Mouse (Mus musculus) neutrophil, adult 83 days (primary cell): Measurements from ENCODE around the gene Olfr1351. TPM values are rescaled to one million over a fixed set of nuclear protein-coding genes. Genes with fewer than 3 reads are reported as not detected.

Experiments
- total RNA-seq, 2 experiments: library from RNA; stranded (reverse); gene quantifications; one replicate each; pipeline ENCODE4 v1.2.4; 2023

Olfr1351 gene
- not detected for total RNA-seq

DNA sequence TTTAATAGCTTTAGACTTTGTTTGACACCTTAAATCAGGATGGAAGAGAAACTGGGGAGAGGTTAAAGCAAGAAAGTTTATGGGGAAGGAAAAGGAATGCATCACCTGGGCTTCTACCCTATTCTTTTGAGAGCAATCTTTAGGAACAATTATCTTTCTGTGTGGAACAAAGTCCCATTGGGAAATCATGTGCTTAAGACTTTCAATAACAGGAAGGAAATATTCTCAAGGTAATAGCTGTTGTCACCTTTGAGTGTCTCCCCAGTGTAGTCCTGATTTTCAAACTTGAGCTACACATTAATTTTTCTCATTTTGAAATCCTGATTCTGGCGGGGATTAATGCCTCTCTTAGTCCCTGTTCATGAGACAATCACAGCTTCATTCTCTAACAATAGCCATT, at the start of gene Olfr1351:
Gene Olfr1351 (plus strand): TSS at position 301 of the 400 bp plus-strand sequence.

DNA sequence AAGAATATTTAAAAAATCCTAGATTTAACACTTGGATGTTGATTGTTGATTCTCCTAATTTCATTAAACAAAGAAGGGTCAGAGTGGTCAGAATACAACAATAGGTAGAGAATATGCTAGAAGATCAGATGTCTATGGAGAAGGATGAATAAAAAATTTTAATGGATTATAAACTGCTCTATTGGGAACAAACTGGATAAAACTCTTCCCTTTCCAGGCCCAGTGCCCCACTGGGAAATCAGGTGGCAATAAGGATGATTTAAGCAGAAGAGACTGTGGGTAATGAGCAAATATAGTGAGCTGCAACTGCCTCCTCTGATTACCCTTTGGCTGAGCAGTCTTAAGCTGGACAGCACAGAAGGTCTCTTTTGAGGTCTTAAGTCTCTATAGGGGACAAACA, 49.3 kb upstream of the Olfr1351 start, which contains the start of gene Olfr1353:
Gene Olfr1353 (plus strand): TSS at position 301 of the 400 bp plus-strand sequence.

DNA sequence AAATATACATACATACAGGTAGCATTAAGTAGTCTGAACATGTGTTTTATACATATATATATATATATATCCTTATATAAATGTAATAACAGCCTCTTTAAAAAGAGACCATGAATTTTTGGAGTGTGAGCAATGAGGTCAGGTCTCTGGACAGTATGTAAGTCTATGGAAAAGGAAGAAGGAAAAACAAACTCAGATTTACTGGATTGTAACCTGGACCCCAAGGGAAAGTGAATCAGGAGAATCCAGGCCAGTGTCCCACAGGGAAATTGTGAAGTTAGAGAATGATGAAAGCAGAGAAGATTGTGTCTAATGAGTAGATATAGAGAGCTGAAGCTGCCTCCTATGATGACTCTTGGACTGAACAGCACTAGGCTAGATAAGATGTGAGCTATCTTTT, 31.5 kb upstream of the Olfr1351 start, which contains the start of gene Olfr1352:
Gene Olfr1352 (plus strand): TSS at position 301 of the 400 bp plus-strand sequence.

DNA sequence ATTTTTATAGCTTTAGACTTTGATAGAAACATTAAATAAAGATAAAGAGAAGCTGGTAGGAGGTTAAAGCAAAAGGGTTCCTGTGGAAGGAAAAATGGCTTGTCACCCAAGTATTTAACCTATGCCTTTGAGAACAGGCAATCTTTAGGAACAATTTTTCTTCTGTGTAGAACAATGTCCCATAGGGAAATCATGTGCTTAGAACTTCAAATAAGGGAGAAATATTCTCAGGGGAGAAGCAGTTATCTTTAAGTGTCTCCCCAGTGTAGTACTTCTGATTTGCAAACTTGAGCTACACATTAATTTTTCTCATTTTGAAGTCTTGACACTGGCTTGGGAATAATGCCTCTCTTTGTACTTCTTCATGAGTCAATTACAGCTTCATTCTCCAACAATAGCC, 16.2 kb downstream of the Olfr1351 start, which contains the start of gene Olfr57:
Gene Olfr57 (plus strand): TSS at position 301 of the 400 bp plus-strand sequence.

Other genes starting within 250 kb of the Olfr1351 start
- gene Slc1a6, start 232.0 kb upstream of the Olfr1351 start, total RNA-seq: not detected
- gene Olfr1356, start 160.3 kb upstream of the Olfr1351 start, total RNA-seq: not detected
- not detected for gene Olfr1355, start 136.9 kb upstream of the Olfr1351 start, total RNA-seq
- gene Olfr1354, start 99.3 kb upstream of the Olfr1351 start, total RNA-seq: not detected
- gene Olfr8, start 61.8 kb upstream of the Olfr1351 start, total RNA-seq: not detected
- gene Olfr1353, start 49.2 kb upstream of the Olfr1351 start, total RNA-seq: not detected
- not detected for gene Olfr1352, start 31.4 kb upstream of the Olfr1351 start, total RNA-seq
- not detected for gene Olfr57, start 16.3 kb downstream of the Olfr1351 start, total RNA-seq
- gene 2610008E11Rik, start 85.1 kb downstream of the Olfr1351 start, total RNA-seq: 1 to 10 TPM; 3.3 to 4.5 TPM
- not detected for gene Vmn2r80, start 136.3 kb downstream of the Olfr1351 start, total RNA-seq
- not detected for gene Vmn2r81, start 235.2 kb downstream of the Olfr1351 start, total RNA-seq